Mouse (Mus musculus) heart, embryonic 16.5 days (tissue): ENCODE results near the gene Cct8. TPM values are rescaled to one million over a fixed set of nuclear protein-coding genes. Genes with fewer than 3 reads are reported as not detected.

ENCODE experiments used
- ATAC-seq: fragments of 200-750 bp; cut with Nextera tagmentation; replicated peaks from 2 replicates; pipeline ENCODE4 v1.8.0; 2017; ENCODE audit warnings: moderate number of reproducible peaks; ENCODE audit not compliant: insufficient read depth, low FRiP score; ENCODE audit errors: extremely low read depth
- H3K27ac ChIP-seq: fragments of 300-500 bp; sonication (generic); 2 replicates; pipeline ENCODE4 v1.5.1; 2014; ENCODE audit warnings: mild to moderate bottlenecking, low read length, control low read depth, moderate library complexity
- H3K27me3 ChIP-seq: fragments of 300-500 bp; sonication (generic); 2 replicates; pipeline ENCODE4 v1.6.1; 2014; ENCODE audit warnings: low read length, mixed read lengths; ENCODE audit not compliant: control insufficient read depth, insufficient read depth
- H3K36me3 ChIP-seq: fragments of 300-500 bp; sonication (generic); 2 replicates; pipeline ENCODE4 v1.6.1; 2014; ENCODE audit not compliant: control insufficient read depth, insufficient read depth
- H3K4me1 ChIP-seq: fragments of 300-500 bp; sonication (generic); 2 replicates; pipeline ENCODE4 v1.6.1; 2014; ENCODE audit warnings: low read length, mixed read lengths; ENCODE audit not compliant: control insufficient read depth, insufficient read depth
- H3K4me2 ChIP-seq: fragments of 300-500 bp; sonication (generic); 2 replicates; pipeline ENCODE4 v1.6.1; 2014; ENCODE audit warnings: low read depth, mild to moderate bottlenecking, control low read depth, low read length
- H3K4me3 ChIP-seq: fragments of 300-500 bp; sonication (generic); 2 replicates; pipeline ENCODE4 v1.5.1; 2014; ENCODE audit warnings: mild to moderate bottlenecking, control low read depth, low read length
- H3K9ac ChIP-seq: fragments of 300-500 bp; sonication (generic); 2 replicates; pipeline ENCODE4 v1.6.1; 2014; ENCODE audit warnings: low read length, control low read depth
- H3K9me3 ChIP-seq: fragments of 300-500 bp; sonication (generic); replicated peaks from 2 replicates; pipeline ENCODE4 v1.6.1; 2016; ENCODE audit warnings: low read length; ENCODE audit not compliant: control insufficient read depth
- WGBS: fragments of 180-500 bp; shearing (Covaris S2); extraction: QIAGEN DNeasy Blood & Tissue Kit; methylation state at CpG from one replicate; pipeline ENCODE4 v1.1.7; 2014; 5-methylcytosine and 5-hydroxymethylcytosine counted together
- polyA plus RNA-seq: library from polyadenylated mRNA; unstranded; fragments of >200 nt; fragmentation: Nextera tagmentation; extraction: Ambion mirVana; gene quantifications from 2 replicates; pipeline ENCODE4 v1.2.1, GENCODE M21; 2015

The Cct8 gene
- polyA plus RNA-seq, 1 experiment from 2014 or later: 348 TPM

GRCm38 (mm10) chr16:87438697-87439096, 57.0 kb downstream of the Cct8 start:
- ATAC-seq: no peak
- H3K9me3 ChIP-seq: no peaks in the 10 kb centered on the region
- H3K9ac ChIP-seq: no peak overlapping the region
- no peak overlapping the region for H3K27ac ChIP-seq
- H3K27me3 ChIP-seq: no peaks in the 10 kb centered on the region
- H3K36me3 ChIP-seq: peaks cover 2% of the 10 kb centered on the region
- WGBS: 87% methylated on average over 8 of the region's 8 CpGs
- H3K4me3 ChIP-seq: no peak overlapping the region
- H3K4me2 ChIP-seq: no peak overlapping the region
- peaks cover 14% of the 10 kb centered on the region for H3K4me1 ChIP-seq

DNA sequence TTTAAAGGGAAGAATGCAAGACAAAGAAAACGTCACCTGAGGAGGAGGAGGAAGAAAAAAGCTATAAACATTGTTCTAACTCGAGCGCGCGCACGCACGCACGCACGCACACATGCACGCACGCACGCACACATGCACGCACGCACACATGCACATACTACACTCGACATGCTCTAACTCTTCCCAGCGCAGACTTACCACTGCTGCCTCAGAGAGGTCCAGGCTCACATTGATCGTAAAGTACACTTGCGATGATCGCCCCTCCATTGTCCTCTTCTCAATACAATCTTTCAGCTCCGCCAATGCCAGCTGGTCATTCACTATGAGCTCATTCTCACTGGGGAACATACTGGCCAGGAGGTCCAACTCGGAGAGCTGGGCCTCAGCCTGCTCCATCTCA, 58.6 kb downstream of the Cct8 start:
- Histone ChIP-seq H3K9me3 (no peaks in the 10 kb centered on the region), H3K27ac (no peak overlapping the region), H3K27me3 (no peaks in the 10 kb centered on the region), H3K4me2 (no peak overlapping the region), H3K9ac (no peak overlapping the region), H3K4me3 (no peak overlapping the region), H3K4me1 (peaks cover 14% of the 10 kb centered on the region), H3K36me3 (peaks cover 2% of the 10 kb centered on the region)
- no peak for ATAC-seq
- 92% methylated on average over 21 of the region's 21 CpGs for WGBS

DNA sequence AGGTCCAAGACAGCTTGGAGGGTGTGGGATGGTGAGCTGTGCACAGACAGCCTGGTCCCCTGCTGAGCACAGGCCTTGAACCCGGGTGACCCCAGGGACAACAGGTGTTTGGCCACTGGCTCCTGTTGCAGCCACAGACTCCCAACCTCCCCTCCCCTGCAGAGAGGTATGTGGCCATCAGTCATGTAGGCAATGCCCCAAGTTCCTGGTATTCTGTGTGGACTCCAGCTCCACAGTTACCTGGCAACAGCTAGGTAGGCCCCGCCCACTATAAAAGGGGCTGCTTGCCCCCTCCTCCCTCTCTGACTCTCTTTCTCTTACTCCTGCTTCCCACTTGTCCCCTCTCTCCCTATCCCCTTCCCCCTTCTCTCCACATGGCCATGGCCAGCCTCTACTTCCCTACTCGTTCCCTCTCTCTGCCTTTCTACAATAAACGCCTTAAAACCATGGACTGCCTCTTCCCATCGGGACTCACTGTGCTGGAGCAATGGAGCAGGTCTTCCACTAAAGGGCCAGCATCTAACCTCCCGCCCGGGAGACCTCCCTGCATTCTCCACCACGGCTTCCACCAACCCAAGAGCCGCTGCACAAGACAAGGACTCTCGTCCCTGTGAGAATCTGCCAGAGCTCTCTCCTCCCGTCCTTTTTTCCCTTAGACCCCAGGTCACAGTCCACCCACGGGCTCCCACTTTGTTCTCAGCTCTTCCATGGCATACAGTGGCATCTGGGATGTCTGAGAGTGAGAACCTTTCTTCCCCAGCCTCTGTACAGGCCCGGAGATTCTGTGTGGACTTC, 60.1 kb downstream of the Cct8 start:
- H3K9ac ChIP-seq: no peak overlapping the region
- no peak overlapping the region for H3K4me3 ChIP-seq
- no peak overlapping the region for H3K27ac ChIP-seq
- H3K4me2 ChIP-seq: no peak overlapping the region
- peaks cover 12% of the 10 kb centered on the region for H3K4me1 ChIP-seq
- H3K9me3 ChIP-seq: no peaks in the 10 kb centered on the region
- no peak for ATAC-seq
- no peaks in the 10 kb centered on the region for H3K27me3 ChIP-seq
- 81% methylated on average over 13 of the region's 13 CpGs for WGBS
- peaks cover 2% of the 10 kb centered on the region for H3K36me3 ChIP-seq

DNA sequence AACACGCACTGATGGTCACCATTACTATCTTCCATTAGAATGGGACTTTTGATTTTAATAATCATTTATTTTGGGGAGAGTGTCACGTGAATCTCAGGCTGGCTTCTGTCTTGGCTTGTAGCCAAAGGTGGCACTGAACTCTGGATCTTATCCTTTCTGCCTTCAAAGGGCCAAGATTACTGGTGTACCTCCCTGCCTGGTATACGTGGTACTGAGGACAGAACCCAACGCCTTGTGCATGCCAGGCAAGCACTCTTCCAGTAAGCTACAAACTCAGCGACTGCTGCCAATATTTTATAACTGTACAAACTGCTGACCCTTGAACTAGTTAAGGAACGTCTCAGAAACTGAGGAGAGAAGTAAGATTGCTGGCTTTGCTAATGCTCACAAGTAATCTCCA, 60.7 kb downstream of the Cct8 start:
- Histone ChIP-seq H3K9me3 (no peaks in the 10 kb centered on the region), H3K27ac (no peak overlapping the region), H3K27me3 (no peaks in the 10 kb centered on the region), H3K36me3 (peaks cover 2% of the 10 kb centered on the region), H3K9ac (no peak overlapping the region), H3K4me1 (peaks cover 12% of the 10 kb centered on the region), H3K4me3 (no peak overlapping the region), H3K4me2 (no peak overlapping the region)
- WGBS: 67% methylated on average over 6 of the region's 6 CpGs
- ATAC-seq: no peak

- H3K9me3 ChIP-seq: no peaks in the 10 kb centered on the region
- no peak overlapping the region for H3K27ac ChIP-seq
- no peaks in the 10 kb centered on the region for H3K27me3 ChIP-seq
- 83% methylated on average over 7 of the region's 7 CpGs for WGBS
- ATAC-seq: no peak
- H3K4me3 ChIP-seq: no peak overlapping the region
- no peak overlapping the region for H3K4me2 ChIP-seq
- peaks cover 7% of the 10 kb centered on the region for H3K4me1 ChIP-seq
- H3K36me3 ChIP-seq: peaks cover 2% of the 10 kb centered on the region
- no peak overlapping the region for H3K9ac ChIP-seq
These were observed 61.4 kb downstream of the Cct8 start for GRCm38 (mm10) chr16:87434266-87434665.

Other genes starting within 250 kb of the Cct8 start
- 23.9 and 24.3 TPM in 2 replicates for gene N6amt1, start 141.7 kb downstream of the Cct8 start, polyA plus RNA-seq
- 18.2 and 20.0 TPM in 2 replicates for gene Ltn1, start 63.3 kb downstream of the Cct8 start, polyA plus RNA-seq
- 11.2 and 13.0 TPM in 2 replicates for gene Rwdd2b, start 55.3 kb downstream of the Cct8 start, polyA plus RNA-seq
- 32.9 and 41.5 TPM in 2 replicates for gene Usp16, start 41.2 kb downstream of the Cct8 start, polyA plus RNA-seq
- 0.30 and 0.86 TPM in 2 replicates for gene Map3k7cl, start 57.5 kb upstream of the Cct8 start, polyA plus RNA-seq
- 8.2 and 9.8 TPM in 2 replicates for gene Bach1, start 203.1 kb upstream of the Cct8 start, polyA plus RNA-seq